Mouse (Mus musculus): ENCODE results near the gene Gm12695.

The Gm12695 gene

DNA sequence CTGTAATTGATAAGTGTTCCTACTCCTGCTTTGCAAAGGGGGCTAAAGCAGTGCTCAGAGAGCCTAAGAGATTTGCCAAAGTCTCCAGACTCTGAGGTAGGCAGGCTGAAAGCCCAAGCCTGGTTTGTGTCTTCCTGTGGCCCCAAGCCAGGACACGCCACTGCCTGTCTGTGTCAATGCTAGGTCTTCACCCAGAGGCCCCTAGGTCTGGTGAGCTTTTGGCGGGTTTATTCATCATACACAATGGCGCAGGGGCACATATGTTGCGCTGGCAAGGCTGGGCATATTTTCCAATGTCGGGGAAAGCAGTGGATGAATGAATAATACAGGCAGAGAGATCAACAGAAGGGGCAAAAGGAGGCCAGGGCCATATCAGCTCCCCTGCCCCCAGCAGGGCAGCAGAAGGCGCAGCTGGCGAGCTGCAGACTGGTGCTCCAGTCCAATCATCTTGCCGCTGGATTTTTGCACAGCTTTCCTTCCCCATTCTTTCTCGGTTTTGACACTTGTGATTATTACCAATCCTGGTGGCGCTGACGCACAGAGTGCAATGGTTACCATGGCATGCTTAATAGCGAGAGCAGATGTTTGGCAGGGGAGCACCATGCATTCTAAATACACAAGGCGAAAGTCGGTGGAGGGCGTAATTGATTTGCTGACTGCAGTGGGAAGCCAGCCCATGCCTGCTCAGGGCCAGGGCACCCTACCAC lies 87.3 kb downstream of the Gm12695 start:
- DNase-seq (ENCODE audit: low spot score in 2 of 2): no peak

DNA sequence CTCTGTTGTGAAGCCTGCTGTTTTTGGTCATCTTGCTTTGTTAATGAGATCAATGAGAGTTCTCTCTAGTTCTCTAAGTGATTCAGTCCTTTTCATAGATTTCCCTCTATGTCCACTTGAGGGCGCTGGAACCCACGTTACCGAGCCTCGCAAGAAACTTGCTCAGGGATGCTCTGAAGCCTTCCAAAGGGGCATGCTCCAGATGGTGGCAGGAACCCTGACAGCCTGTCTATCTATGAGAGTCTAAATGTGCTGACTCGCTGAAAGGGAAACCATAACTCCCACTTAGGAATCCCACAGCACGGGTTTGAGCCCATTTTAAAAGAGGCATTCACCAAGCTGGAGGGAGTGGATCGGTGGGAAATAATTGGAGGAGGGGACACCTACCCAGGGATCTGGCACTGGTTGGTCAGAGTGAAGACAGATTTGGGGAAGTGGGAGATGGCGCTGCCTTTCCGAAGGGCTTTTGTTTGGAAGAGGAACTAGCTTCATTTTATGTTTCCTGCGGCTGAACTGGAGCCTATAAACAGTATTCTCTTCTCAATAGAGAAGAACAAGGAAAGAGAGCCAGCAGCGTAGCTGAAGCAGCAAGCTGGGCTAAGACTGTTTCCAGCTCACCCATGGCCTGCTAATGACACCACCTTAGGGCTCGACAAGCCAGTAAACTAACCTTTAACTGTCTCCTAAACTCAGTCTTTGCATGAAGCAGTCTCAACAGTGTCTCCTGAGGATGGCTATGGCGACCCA lies 88.2 kb downstream of the Gm12695 start:
- DNase-seq (ENCODE audit: low spot score in 2 of 2): no peak

DNA sequence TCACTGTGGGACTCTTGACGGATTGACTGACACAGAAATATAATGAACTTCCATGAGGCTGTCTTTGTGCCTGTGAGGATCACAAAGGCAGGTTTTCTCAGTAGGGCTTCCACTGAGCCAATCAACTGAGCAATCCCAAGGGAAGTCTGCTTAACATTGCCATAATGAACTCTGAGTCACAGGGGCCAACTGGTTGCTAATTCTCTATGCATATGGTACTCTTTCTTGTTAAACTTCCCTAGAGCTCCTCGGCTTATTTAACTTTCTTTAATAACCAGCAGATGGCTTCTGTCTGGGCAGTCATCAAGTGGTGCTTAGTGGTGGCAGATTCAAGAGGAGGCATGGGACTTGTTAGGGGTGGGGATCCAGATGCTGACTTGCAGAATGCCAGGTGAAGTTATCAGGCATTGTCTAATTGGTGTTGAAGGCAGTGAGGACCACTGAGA lies 97.6 kb downstream of the Gm12695 start:
- no peak for DNase-seq (ENCODE audit: low spot score in 2 of 2)

DNA sequence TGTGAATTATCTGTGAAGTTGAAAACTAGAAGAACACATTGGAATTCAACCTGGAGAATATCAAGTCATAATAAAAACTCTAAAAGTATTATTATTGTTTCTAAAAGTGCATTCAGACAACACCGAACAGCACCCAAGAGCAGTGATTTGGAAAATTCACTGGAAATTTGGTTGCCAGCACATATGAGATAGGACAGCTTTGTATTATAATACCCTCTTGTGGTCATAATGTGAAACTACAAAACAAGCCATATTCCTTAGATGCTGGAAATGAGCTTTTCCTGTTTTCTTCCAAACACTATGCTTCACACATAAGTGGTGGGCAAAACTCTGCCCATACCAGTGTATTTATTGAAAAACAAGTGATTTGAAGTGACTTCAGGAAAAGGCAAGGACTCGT lies 101.5 kb downstream of the Gm12695 start:
- DNase-seq (ENCODE audit: low spot score in 2 of 2): no peak

DNA sequence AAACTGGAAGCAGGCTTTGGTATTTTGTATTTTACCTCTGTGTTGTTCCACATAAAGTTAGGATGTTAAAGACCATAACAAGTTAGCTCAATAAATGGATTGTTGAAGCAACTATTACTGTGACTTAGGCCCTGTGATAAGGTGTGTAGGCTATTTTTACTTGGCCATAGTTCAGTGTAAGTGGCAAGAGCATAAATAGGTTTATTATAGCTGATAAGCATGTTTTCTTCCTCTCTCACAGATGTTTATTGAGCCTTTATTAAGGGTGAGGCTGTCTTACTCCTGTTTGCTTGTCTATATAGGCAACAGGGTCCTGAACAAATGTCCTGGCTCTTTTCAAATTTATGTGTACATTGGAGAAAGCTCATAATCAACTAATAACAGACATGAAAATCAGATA lies 104.0 kb downstream of the Gm12695 start:
- no peak for DNase-seq (ENCODE audit: low spot score in 2 of 2)

DNA sequence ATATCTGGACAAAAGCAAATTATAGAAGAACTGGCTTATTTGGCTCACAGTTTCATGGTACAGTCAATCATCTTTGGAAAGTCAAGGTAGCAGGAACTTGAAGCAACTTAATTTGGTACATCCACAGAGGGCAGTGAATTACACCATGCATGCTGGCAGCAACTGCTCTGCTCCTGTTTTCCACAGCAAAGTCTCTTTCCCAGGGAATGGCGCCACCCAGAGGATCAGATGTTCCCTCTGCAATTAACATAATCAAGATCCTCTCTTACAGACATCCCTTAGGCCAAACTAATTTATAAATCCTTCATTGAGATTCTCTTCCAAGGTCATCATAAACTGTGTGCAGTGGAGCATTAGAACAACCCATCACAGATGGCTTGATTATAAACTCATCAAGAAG lies 104.8 kb downstream of the Gm12695 start:
- DNase-seq (ENCODE audit: low spot score in 2 of 2): no peak
